Mouse (Mus musculus): ENCODE measurements around the gene Becn1.

GRCm38 (mm10) chr11:101295191-101295590 is 6.9 kb downstream of the Becn1 start:
- TF ChIP-seq CTCF (IDR thresholded peaks at IDR 0.05; ENCODE audit: borderline replicate concordance, extremely low read depth, insufficient read depth, insufficient read length), result no peak
- no peak for TF ChIP-seq POLR2A (IDR thresholded peaks at IDR 0.05; ENCODE audit: borderline replicate concordance, extremely low read depth, insufficient read depth, insufficient read length, poor library complexity, severe bottlenecking)

Measured in brain, embryonic 14.5 days (tissue).